Mouse (Mus musculus): Measurements from ENCODE around the gene Klk14.

Klk14 gene

GRCm38 (mm10) chr7:43713741-43714351 lies 23.6 kb downstream of the Klk14 start:
- no peak for DNase-seq (ENCODE audit: low spot score in 2 of 2)

Measured in spleen, postnatal 14 days (tissue).